Mouse (Mus musculus): ENCODE measurements around the gene Adar.

Gene Adar

DNA sequence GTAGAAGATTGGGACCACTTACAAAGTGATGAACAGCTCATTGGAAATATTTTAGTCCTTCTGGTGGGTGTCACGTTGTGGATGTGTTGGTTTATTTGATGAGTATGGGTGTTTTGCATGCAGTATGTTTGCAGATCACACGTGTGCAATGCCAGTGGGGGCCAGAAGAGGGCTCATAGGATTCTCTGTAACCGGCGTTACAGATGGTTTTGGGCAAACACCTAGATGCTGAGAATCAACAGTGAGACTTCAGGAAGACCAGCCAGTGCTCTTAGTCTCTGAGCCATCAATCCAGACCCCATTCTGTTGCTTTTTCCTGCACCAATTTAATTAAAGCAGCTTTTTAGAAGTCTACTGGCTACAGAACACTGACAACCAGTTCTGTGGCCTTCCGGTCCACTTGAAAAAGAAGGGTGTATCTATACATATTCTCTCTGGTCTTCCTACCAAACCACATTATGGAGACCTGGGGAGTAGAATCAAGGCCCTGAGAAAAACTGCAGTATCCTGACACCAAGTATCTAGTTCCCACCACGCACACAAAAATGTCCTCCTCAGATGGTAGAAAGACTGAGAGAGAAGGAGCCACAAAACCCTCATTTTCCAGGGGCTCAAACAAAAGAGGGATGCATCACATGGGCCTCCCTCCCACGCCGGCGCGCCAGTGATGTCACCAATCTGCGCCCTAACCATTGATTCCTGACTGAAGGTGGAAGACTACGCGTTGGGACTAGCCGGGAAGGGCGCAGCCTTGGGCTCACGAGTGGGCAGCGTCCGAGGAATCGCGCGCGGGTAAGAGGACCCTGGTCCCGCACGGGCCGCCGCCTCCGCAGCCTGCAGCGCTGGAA lies at the start of gene Adar:
Gene Adar, plus strand, starts transcription at position 664 of the 848 bp plus-strand sequence.
- peak; percentile 88 for DNase-seq (ENCODE audit: extremely low spot score, low spot score)

DNA sequence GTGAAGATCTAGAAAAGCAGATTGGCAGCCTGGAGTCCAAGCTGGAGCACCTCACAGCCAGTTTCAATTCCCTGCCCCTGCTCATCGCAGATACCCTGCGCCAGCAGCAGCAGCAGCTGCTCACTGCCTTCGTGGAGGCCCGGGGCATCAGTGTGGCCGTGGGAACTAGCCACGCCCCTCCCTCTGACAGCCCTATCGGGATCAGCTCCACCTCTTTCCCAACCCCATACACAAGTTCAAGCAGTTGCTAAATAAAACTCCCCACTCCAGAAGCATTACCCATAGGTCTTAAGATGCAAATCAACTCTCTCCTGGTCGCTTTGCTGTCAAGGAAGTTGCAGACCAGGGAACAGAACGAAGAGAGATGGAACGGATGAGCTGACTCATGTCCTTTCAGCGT lies 47.7 kb upstream of the Adar start:
- no peak for DNase-seq (ENCODE audit: extremely low spot score, low spot score)

DNA sequence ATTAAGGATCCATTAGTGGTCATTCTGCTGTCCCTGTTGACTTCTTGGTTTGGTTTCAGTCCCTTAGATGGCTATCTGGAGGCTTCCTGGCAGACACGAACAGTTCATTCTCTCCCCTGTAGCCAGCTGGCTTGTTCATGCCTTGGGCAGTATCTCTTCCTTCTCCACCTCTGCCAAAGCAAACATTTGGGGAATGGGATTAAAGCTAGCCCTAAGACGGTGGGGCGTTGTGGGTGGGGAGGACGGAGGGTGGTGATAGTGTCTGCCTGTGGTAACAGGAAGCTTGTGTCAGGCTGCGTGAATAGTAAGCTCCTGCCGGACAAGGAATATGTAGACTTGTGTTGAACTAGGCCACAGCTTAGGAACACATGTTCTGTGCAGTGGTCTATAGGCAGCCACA lies 43.5 kb upstream of the Adar start:
- DNase-seq (ENCODE audit: extremely low spot score, low spot score) = no peak

DNA sequence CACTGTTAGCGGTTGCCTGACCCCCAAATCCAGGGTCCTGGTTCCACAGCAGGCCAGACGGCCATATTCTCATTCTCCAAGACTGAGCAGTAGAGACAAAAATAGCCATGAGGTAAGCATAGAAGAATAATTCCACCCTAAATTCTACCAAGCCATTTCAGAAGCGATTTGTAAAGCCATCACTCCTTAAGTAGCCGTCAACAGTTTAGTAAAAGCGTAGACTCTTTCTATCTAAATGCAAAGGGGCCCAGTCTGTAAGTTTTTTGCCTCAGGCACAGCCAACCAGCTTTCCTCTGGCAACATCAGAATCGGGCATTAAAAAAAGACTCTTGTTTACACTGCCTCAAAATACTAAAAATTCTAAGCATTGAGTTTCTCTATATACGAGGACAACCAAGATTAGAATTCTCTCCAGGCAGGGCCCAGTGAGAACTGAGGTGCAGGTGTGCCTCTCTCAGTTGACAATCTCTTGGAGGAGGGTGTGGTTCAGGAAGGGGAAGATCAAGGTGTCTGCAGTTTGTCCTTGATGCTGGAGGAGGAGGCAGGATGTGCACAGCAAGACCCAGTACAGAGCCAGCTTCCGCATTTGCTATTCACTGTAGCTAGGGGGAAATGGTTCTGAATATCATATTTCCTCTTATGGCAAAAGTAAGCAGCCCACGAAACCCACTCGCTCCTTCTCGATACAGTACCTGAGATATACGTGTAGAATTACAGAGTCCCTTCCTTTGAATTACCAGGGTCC lies 42.1 kb upstream of the Adar start:
- no peak for DNase-seq (ENCODE audit: extremely low spot score, low spot score)

DNA sequence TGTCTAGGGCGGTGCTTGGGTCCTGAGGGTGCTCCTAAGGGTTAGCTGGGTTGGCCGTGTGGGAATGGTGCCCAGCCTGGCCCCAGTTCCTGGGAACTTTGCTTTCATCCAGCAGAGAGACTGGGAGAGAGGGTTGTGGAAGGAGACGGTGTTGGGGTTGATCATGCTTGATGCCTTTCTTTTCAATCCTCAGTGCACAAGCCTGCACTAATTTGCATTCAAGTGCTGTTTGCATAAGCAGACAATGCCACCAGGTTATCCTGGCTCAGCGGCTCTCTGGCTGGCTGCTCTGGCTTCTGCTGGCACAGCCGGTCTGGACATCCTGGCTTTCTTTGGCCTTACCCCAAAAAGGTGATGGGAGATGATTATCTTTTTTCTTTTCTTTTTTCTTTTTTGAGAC lies 37.2 kb upstream of the Adar start:
- no peak for DNase-seq (ENCODE audit: extremely low spot score, low spot score)

DNA sequence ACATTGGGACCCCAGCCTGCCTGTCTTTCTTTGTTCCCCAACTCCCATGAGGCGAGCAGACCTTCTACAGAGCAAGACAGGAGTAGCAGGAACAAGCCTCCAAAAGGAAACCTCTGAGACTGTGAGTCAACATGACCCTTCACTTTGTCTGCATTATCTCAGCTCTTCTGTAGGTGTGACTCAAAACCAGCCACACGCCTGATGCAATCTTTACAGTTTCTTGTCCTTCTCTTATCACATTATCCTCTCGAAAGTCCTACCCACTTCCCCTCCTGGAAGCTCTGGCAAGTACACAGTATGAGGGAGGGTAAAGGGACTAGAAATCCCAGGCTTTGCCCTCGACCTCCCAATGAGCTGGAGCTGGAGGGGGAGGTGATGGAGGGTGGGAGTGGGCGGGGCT lies 28.8 kb upstream of the Adar start:
- DNase-seq (ENCODE audit: extremely low spot score, low spot score) = no peak

DNA sequence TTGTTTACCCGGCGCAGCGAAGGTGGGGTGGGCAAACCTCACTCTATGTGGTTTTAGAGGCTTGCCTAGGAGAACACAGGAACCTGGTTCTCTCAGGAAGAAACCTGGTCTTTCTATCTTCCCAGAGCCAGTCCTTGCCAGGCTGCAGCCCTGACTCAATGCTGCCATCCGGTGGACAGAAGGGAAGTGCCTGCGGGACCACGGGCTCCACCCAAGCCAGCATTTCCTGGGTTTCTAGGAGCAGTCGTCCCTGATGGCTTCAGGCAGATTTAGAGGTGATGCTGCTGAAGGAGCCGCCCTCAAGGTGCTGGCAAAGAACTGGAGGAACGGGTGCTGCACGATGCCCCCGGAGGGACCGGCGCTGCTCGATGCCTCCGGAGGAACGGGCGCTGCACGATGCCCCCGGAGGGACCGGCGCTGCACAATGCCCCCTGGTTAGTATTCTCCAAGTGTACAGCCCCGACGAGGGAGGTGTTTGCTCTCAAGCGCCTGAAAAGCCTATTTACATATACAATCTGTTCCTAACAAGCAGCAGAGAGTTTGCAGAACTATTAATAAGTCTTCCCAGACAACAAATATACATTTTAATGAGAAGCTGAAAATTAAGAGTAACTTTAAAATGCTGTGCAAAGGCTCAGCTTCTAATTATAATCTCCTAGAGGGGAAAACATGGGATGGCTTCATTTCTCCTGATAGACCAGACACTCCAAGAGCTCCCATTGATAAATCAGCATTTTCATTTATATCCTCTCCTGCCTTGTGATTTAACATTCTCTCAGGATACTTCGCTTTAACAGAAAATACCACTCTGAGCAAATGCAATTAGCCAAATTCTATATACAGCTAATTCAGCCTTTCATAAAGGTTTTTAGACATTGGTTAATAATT lies 25.9 kb upstream of the Adar start:
- peak; percentile 89 for DNase-seq (ENCODE audit: extremely low spot score, low spot score)

DNA sequence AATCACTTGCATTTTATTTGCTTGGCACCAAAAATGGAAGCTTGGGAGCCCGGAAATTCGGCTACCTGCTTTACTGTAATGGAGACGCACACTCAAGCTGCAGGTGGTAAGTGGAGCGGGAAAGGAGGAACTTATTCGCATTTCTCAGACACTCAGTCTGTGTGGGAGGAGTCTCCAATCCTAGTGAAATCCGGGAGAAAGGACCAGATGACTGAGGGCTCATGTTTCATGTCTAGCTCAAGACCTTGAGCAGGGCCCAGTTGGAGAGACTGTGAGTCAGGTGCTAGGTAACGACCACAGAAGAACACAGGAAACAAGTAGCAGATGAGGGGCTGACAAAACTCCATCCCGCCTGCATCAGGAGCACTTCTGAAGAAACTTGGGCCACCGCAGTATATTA lies 23.0 kb upstream of the Adar start:
- no peak for DNase-seq (ENCODE audit: extremely low spot score, low spot score)

DNA sequence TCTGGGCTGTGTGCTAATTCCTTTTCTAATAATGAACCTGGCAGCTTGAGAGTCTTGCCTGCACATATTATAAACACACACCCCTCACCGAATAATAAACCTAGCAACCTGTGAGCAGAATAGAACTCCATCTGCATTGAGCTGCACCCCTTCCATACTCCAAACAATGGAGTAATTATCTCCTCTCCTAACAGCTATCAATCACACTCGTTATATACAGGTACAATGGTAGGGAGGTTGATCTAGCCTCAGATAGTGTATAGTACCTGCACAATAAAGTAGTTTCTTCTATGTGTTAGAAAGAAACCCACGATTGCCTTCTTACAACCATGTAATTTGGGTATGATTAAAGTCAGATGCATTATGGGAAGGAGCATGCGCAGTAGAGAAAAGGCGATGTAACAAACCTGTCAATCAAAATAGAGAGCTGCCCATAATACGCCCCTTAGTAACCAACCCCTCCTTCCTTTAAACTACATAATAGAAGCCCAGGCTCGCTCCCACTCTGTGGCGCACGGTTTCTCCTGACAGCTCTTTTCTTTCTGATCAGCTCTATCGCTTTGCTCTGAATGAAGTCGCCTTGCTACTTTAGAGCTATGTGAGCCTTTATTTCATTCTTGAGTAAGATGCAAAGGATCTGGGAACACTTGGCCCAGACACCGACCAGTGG lies 18.5 kb upstream of the Adar start:
- no peak for DNase-seq (ENCODE audit: extremely low spot score, low spot score)

DNA sequence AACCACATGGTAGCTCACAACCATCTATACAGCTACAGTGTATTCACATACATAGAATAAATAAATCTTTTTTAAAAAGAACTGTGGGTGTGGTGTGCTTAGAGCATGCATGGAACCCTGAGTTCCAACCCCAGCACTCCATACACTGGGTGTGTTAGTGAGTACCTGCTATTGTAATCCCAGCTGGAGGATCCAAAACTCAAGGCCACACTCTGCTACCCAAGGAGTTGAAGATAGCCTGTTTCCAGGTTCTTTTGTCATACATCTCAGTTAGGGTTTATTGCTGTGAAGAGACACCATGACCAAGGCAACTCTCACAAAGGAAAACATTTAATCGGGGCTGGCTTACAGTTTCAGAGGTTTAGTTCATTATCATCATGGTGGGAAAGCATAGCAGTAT lies 15.9 kb upstream of the Adar start:
- DNase-seq (ENCODE audit: extremely low spot score, low spot score) = no peak

DNA sequence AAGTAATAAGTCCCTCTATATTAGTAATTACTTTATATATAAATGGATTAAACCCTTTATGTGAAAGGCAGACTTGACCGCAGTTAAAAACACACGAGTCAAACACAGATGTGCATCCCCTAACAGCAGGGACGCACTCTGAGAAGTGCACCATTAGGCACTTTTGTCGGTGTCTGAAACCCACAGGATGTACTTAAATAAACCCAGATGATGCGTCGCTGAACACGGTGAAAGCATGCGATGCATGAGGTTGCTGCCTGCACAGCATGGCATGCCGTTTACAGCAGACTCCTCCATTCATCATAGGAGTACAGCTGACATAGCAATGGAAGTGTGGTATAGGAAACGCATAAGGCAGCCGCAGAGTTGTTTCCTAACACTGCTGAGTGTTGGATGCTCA lies 14.4 kb upstream of the Adar start:
- no peak for DNase-seq (ENCODE audit: extremely low spot score, low spot score)

DNA sequence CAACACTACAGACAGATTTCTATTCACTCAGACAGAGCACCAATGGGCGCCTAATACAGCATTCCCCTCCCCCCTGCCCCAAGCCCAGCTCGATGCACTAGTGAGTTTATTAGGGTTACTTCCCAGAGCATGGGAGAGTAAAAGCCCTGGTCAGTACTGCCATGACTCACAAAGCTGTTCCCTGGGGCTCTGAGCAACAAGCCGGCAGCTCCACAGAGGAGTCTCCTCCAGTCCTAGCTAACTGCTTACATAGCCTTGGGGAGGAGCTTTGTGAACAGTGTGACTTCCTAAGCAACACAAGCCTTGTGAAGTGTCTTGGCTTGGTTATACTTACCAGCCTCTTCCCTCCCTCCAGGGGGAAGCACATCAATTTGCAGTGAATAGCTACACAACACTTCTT lies 11.2 kb upstream of the Adar start:
- no peak for DNase-seq (ENCODE audit: extremely low spot score, low spot score)

DNA sequence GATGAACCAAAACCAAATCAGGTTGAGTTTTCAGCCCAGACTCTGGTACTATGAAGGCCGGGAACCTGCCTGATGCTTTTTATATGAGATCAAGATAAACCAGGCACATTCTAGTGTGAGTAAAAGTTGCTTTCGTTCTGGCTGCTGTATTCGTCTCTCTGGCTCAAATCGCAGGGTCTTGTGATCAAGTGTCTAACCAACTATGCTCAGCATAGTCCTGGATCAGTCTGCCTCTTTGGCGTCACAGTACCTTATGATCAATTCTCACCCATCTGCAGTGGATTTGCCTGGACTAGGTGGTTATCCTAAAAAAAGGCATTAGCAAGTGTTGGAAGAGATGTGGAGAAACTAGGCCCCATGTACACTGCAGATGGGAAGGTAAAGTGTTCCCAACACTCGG lies 10.8 kb upstream of the Adar start:
- no peak for DNase-seq (ENCODE audit: extremely low spot score, low spot score)

DNA sequence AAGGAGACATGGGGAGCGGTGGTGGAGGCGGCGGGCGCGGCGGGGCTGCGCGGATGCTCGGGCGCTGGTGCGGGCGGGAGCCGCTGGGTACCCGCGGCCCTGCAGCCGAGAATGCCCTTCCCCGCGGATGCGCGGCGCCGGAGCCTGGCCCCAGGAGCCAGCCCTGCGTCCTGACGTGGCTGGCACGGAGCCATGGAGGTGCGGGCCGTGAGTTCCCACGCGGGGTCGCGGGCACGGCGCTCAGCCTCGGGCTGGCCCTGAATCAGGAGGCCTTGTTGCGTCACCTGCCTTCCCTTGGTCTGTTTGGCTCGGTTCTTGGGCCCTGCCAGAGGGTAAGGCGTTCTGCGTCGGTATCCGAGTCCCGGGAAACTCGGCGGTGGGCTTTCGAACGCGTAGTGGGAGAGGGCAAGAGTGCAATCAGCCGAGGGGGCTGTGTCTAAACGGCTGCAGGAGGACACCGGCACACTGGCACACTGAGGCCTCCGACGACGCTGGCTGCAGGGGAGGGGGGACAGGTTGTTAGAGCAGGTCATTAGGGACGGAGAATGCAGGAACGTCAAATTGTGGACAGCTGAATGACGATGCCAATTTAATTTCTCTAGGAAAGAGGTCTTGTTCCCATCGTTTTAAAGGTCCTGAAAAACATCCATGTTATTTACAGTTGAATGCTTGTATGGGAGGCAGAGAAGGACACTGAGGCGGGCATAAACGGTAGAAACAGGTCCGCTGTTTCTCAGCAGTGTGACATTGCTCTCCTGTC lies 565 bp downstream of the Adar start:
- no peak for DNase-seq (ENCODE audit: extremely low spot score, low spot score)

DNA sequence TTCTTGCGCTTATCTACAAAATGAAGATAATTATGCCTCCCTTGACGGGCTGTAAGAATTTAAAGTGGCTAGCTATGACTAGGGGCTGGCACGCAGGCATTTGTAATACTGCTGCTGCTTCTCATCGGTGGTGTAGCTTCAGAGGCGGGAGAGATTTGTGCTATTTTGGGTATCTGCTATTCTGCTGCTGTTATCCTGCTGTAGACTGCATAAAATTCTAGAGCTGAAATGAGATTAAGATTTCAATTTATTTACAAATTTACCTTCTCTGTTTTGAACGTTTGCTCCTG lies 1.1 kb downstream of the Adar start:
- no peak for DNase-seq (ENCODE audit: extremely low spot score, low spot score)

DNA sequence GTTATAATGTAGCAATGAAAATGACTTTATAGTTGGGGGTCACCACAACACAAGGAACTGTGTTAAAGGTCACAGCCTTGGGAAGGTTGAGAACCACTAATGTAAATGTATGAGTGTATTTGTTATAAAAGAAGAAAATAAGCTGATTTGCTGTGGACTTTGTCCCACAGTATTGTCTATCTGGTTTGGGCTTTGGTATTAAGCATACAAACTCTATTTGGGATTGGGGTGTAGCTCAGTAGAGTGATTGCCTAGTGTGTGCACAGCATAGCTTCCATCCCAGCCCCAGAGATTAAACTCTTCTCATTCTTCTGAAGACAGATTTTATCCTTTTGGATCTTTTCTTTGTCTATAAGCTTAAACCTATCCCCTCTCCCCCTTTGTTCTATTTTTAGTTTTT lies 7.2 kb downstream of the Adar start:
- no peak for DNase-seq (ENCODE audit: extremely low spot score, low spot score)

DNA sequence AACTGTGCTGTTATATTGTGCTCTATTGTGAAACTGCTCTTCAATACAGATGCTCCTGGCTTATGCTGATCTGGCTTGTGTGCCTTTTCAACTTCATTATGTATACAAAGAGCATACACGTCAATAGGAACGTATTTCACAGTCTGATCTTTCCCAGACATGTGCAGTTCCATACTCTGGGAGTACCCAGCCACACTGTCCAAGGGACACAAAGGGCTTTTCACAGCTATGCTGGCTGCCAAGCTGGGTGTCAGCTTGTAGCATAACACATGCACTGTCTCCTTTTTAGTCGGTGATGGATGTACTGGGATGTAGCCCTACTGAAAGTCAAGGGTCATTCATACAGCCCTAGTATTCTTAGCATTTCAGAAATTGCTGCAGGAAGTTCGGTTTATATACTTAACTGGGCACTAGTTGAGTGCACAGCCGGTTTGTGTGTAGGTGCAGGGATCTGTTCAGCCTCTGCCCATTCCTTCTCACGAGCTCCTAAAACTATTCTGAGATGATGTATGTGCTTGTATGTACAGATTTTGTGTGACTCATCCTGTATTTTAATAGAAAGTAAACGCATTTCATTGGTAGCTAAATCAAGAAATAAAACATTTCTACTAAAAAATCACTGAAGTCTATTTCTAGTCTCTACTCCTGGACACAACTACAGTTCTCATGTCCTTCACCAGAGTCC lies 8.7 kb downstream of the Adar start:
- DNase-seq (ENCODE audit: extremely low spot score, low spot score) = no peak

DNA sequence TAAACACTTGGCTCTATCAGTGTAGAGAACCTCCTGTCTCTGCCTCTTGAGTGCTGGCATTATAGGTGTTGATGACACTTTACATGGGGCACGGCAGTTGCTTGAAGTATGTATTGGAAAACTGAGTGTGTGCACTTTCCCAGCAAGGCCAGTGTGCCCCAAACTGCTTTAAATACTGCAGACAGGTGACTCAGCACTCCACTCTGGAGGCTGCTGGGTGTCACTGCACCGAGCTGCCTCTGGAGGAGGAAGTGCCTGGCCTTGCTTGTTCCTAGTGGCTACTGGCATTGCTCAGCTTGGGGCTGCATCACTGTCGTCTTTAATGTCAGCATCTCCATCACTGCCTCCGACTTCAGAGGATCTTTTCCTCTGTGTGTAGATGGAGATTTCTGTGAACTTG lies 12.2 kb downstream of the Adar start:
- DNase-seq (ENCODE audit: extremely low spot score, low spot score) = peak; percentile 30

DNA sequence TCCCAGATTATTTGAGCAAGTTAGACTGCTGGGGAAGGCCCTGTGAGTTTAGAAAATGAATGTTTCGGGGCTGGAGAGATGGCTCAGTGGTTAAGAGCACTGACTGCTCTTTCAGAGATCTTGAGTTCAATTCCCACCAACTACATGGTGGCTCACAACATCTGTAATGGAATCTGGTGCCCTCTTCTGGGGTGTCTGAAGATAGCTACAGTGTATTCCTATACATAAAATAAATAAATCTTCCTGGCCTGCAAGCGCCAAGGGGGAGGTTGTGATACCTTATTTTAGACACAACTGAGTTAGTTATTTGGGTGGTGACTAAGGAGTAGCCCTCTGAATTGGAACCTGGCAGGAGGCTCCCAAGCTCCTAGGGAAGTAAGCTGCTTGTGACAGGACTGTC lies 14.0 kb downstream of the Adar start:
- no peak for DNase-seq (ENCODE audit: extremely low spot score, low spot score)

Measured in neural tube, embryonic 10.5 days (tissue).